Mouse (Mus musculus): Measurements from ENCODE around the gene Tapbp. TPM values are rescaled to one million over a fixed set of nuclear protein-coding genes. Genes with fewer than 3 reads are reported as not detected.
A peak's percentile ranks its signal among the peaks of the same experiment; 100 is the strongest.

Gene Tapbp
- polyA plus RNA-seq, 1 experiment from 2014 or later, result 20.6 TPM

DNA sequence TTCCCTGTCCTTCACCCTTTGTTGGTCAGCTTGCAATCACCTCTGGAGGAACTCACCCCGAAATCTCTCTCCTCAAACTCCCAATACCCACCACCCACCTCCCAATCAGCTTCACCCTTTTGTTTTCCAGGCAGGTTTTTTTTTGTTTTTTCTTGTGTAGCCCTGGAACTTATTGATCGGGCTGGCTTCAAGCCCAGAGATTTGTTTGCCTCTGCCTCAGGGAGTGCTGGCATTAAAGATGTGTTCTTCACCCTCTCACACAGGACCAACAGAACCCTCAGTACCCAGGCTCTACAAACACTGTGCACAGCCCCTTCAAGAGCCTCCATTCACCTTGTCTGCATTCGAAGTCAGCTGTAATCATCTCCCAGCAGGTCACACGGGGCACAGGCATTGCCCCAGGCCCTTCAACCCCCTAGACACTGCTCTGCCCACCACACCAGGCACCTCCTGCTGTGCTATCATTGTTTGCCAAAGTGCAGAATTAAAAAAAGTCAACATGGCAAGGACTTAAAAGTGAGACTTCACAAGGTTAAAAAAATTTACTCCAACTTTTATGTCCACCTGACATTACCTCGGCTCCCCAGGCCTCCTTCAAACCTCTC, 38.4 kb downstream of the Tapbp start:
- WGBS, result 42% methylated on average over 5 of the region's 5 CpGs
- Histone ChIP-seq H3K9me3 (ENCODE audit: control insufficient read depth, low read length) (no peaks in the 10 kb centered on the region), H3K4me1 (ENCODE audit: control insufficient read depth, insufficient read depth, low read length) (peaks cover 34% of the 10 kb centered on the region), H3K27me3 (ENCODE audit: control insufficient read depth, insufficient read depth, low read length) (no peaks in the 10 kb centered on the region), H3K4me3 (replicated peaks; ENCODE audit: low read depth, low read length) (peak overlapping the region; percentile 90), H3K36me3 (ENCODE audit: control insufficient read depth, insufficient read depth, low read length) (peaks cover 46% of the 10 kb centered on the region), H3K4me2 (ENCODE audit: low read length) (peak overlapping the region; percentile 93), H3K27ac (replicated peaks; ENCODE audit: low read depth, low read length) (no peak overlapping the region), H3K9ac (replicated peaks; ENCODE audit: low read length) (peak overlapping the region; percentile 89; the same call in 1 of the 2 replicates)
- ATAC-seq (ENCODE audit: low FRiP score, low TSS enrichment), result no peak
- no peak for DNase-seq

- Histone ChIP-seq H3K9me3 (ENCODE audit: control insufficient read depth, low read length) (no peaks in the 10 kb centered on the region), H3K27me3 (ENCODE audit: control insufficient read depth, insufficient read depth, low read length) (no peaks in the 10 kb centered on the region), H3K4me2 (ENCODE audit: low read length) (peak overlapping the region; percentile 93), H3K27ac (replicated peaks; ENCODE audit: low read depth, low read length) (peak overlapping the region; percentile 87), H3K4me1 (ENCODE audit: control insufficient read depth, insufficient read depth, low read length) (peaks cover 28% of the 10 kb centered on the region), H3K4me3 (replicated peaks; ENCODE audit: low read depth, low read length) (peak overlapping the region; percentile 90), H3K9ac (replicated peaks; ENCODE audit: low read length) (peak overlapping the region; percentile 89), H3K36me3 (ENCODE audit: control insufficient read depth, insufficient read depth, low read length) (peaks cover 46% of the 10 kb centered on the region)
- DNase-seq (no peak), ATAC-seq (ENCODE audit: low FRiP score, low TSS enrichment) (no peak; the same call in 1 of the 2 replicates)
- 2% methylated on average over 33 of the region's 33 CpGs for whole genome bisulfite sequencing
Measured at GRCm38 (mm10) chr17:33954646-33955554, 39.2 kb downstream of the Tapbp start.

DNA sequence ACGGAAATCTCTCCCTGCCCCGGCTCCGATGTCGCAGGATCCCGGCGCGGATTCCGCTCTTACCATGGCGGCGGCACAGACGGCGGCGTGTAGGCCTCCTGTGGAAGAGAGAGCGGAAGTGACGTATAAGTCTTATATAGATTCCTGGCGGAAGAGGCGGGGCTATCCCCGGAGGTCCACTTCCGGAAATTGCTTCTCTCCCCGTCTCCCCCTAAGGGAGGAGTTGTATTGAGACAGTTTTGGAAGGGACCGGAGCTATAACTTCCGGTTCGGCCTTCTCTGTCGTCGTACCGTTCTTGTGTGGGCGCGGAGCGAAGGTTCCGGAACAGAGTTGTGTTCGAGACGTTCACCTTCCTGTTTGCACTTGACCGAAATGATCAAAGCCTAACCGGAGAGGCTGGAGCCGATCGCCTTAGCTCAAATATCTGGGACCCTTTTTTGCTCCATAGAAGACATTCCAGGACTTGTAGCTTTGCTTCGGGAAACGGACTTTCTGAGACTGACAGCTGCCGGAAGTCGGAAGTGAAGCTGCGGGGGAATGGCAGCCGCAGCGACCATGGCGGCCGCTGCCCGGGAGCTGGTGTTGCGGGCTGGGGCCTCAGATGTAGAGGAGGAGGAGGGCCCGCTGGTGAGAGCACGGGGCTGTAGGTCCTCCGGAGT, 40.0 kb downstream of the Tapbp start, which contains the start of the genes Vps52 and Rps18:
TSS of gene Vps52 (plus strand) at position 258 of the 660 bp plus-strand sequence.
TSS of gene Rps18 (minus strand) at position 447 of the 660 bp plus-strand sequence.
- Histone ChIP-seq H3K9me3 (ENCODE audit: control insufficient read depth, low read length) (no peaks in the 10 kb centered on the region), H3K9ac (replicated peaks; ENCODE audit: low read length) (peak within 1 kb of the TSS; percentile 89), H3K4me2 (ENCODE audit: low read length) (peak within 1 kb of the TSS; percentile 93), H3K4me3 (replicated peaks; ENCODE audit: low read depth, low read length) (peak within 1 kb of the TSS; percentile 90), H3K27me3 (ENCODE audit: control insufficient read depth, insufficient read depth, low read length) (no peaks in the 10 kb centered on the region), H3K36me3 (ENCODE audit: control insufficient read depth, insufficient read depth, low read length) (peaks cover 52% of the 10 kb centered on the region), H3K4me1 (ENCODE audit: control insufficient read depth, insufficient read depth, low read length) (peaks cover 20% of the 10 kb centered on the region), H3K27ac (replicated peaks; ENCODE audit: low read depth, low read length) (peak within 1 kb of the TSS; percentile 91)
- WGBS, result under 1% methylated on average over 50 of the region's 50 CpGs
- ATAC-seq (ENCODE audit: low FRiP score, low TSS enrichment) (peak; percentile 89), DNase-seq (peak; percentile 98)

- peak overlapping the region; percentile 84 for H3K4me2 ChIP-seq (ENCODE audit: low read length)
- H3K27me3 ChIP-seq (ENCODE audit: control insufficient read depth, insufficient read depth, low read length), result no peaks in the 10 kb centered on the region
- peaks cover 18% of the 10 kb centered on the region for H3K4me1 ChIP-seq (ENCODE audit: control insufficient read depth, insufficient read depth, low read length)
- DNase-seq, result no peak
- H3K4me3 ChIP-seq (replicated peaks; ENCODE audit: low read depth, low read length), result peak overlapping the region; percentile 90
- H3K27ac ChIP-seq (replicated peaks; ENCODE audit: low read depth, low read length), result peak overlapping the region; percentile 91
- H3K9me3 ChIP-seq (ENCODE audit: control insufficient read depth, low read length), result no peaks in the 10 kb centered on the region
- peaks cover 58% of the 10 kb centered on the region for H3K36me3 ChIP-seq (ENCODE audit: control insufficient read depth, insufficient read depth, low read length)
- no peak for ATAC-seq (ENCODE audit: low FRiP score, low TSS enrichment)
- 9% methylated on average over 10 of the region's 10 CpGs for WGBS
- peak overlapping the region; percentile 76 for H3K9ac ChIP-seq (replicated peaks; ENCODE audit: low read length)
Measured at GRCm38 (mm10) chr17:33956336-33956735, 40.6 kb downstream of the Tapbp start.

- H3K36me3 ChIP-seq (ENCODE audit: control insufficient read depth, insufficient read depth, low read length), result peaks cover 59% of the 10 kb centered on the region
- H3K4me1 ChIP-seq (ENCODE audit: control insufficient read depth, insufficient read depth, low read length), result peaks cover 15% of the 10 kb centered on the region
- no peak for ATAC-seq (ENCODE audit: low FRiP score, low TSS enrichment)
- H3K4me3 ChIP-seq (replicated peaks; ENCODE audit: low read depth, low read length), result no peak overlapping the region
- H3K27ac ChIP-seq (replicated peaks; ENCODE audit: low read depth, low read length), result no peak overlapping the region
- no peak for DNase-seq
- 90% methylated on average over 6 of the region's 6 CpGs for WGBS
- no peaks in the 10 kb centered on the region for H3K27me3 ChIP-seq (ENCODE audit: control insufficient read depth, insufficient read depth, low read length)
- H3K4me2 ChIP-seq (ENCODE audit: low read length), result no peak overlapping the region
- H3K9me3 ChIP-seq (ENCODE audit: control insufficient read depth, low read length), result no peaks in the 10 kb centered on the region
- H3K9ac ChIP-seq (replicated peaks; ENCODE audit: low read length), result no peak overlapping the region
Measured at GRCm38 (mm10) chr17:33957493-33957892, 41.8 kb downstream of the Tapbp start.

- Histone ChIP-seq H3K9ac (replicated peaks; ENCODE audit: low read length) (no peak overlapping the region), H3K27me3 (ENCODE audit: control insufficient read depth, insufficient read depth, low read length) (no peaks in the 10 kb centered on the region), H3K4me2 (ENCODE audit: low read length) (no peak overlapping the region), H3K4me3 (replicated peaks; ENCODE audit: low read depth, low read length) (no peak overlapping the region), H3K36me3 (ENCODE audit: control insufficient read depth, insufficient read depth, low read length) (peaks cover 59% of the 10 kb centered on the region), H3K27ac (replicated peaks; ENCODE audit: low read depth, low read length) (no peak overlapping the region), H3K9me3 (ENCODE audit: control insufficient read depth, low read length) (no peaks in the 10 kb centered on the region), H3K4me1 (ENCODE audit: control insufficient read depth, insufficient read depth, low read length) (peaks cover 15% of the 10 kb centered on the region)
- DNase-seq (no peak), ATAC-seq (ENCODE audit: low FRiP score, low TSS enrichment) (no peak)
- WGBS, result 95% methylated on average over 11 of the region's 11 CpGs
Measured at GRCm38 (mm10) chr17:33958451-33958850, 42.8 kb downstream of the Tapbp start.

DNA sequence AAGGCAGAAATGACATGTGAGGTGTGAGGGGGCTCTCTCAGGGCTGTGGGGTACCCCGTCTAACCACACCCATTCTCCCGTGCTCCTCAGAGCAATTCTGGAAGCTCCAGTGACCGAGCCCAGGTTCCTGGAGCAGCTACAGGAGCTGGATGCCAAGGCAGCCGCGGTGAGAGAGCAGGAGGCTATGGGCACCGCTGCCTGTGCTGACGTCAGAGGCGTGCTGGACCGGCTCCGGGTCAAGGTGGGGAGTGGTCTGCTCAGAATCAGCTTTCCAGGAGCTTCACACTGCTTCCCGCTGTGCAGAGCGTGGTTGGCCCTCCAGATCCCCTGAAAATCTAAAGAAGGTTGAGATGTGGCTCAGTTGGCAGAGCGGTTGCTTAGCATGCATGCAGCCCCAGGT, 43.4 kb downstream of the Tapbp start:
- DNase-seq (no peak), ATAC-seq (ENCODE audit: low FRiP score, low TSS enrichment) (no peak)
- H3K4me1 ChIP-seq (ENCODE audit: control insufficient read depth, insufficient read depth, low read length), result peaks cover 12% of the 10 kb centered on the region
- no peak overlapping the region for H3K27ac ChIP-seq (replicated peaks; ENCODE audit: low read depth, low read length)
- WGBS, result 96% methylated on average over 13 of the region's 13 CpGs
- H3K4me3 ChIP-seq (replicated peaks; ENCODE audit: low read depth, low read length), result no peak overlapping the region
- H3K9me3 ChIP-seq (ENCODE audit: control insufficient read depth, low read length), result no peaks in the 10 kb centered on the region
- peaks cover 59% of the 10 kb centered on the region for H3K36me3 ChIP-seq (ENCODE audit: control insufficient read depth, insufficient read depth, low read length)
- no peak overlapping the region for H3K9ac ChIP-seq (replicated peaks; ENCODE audit: low read length)
- no peak overlapping the region for H3K4me2 ChIP-seq (ENCODE audit: low read length)
- no peaks in the 10 kb centered on the region for H3K27me3 ChIP-seq (ENCODE audit: control insufficient read depth, insufficient read depth, low read length)

DNA sequence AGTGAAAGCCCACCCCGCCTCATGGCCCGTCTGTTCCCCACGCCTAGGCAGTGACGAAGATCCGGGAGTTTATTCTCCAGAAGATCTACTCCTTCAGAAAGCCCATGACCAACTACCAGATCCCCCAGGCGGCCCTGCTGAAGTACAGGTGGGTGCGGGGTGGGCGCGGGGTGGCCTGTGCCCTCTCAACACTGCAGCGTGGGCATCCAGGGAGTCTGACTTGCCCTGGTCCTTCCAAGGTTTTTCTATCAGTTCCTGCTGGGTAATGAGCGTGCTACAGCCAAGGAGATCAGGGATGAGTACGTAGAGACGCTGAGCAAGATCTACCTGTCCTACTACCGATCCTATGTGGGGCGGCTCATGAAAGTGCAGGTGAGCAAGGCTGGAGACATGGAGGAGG, 44.2 kb downstream of the Tapbp start:
- no peak overlapping the region for H3K4me2 ChIP-seq (ENCODE audit: low read length)
- H3K4me1 ChIP-seq (ENCODE audit: control insufficient read depth, insufficient read depth, low read length), result peaks cover 5% of the 10 kb centered on the region
- ATAC-seq (ENCODE audit: low FRiP score, low TSS enrichment), result no peak
- no peaks in the 10 kb centered on the region for H3K27me3 ChIP-seq (ENCODE audit: control insufficient read depth, insufficient read depth, low read length)
- H3K9me3 ChIP-seq (ENCODE audit: control insufficient read depth, low read length), result no peaks in the 10 kb centered on the region
- no peak for DNase-seq
- H3K9ac ChIP-seq (replicated peaks; ENCODE audit: low read length), result no peak overlapping the region
- no peak overlapping the region for H3K4me3 ChIP-seq (replicated peaks; ENCODE audit: low read depth, low read length)
- H3K36me3 ChIP-seq (ENCODE audit: control insufficient read depth, insufficient read depth, low read length), result peaks cover 60% of the 10 kb centered on the region
- 95% methylated on average over 15 of the region's 15 CpGs for WGBS
- no peak overlapping the region for H3K27ac ChIP-seq (replicated peaks; ENCODE audit: low read depth, low read length)
